Mouse (Mus musculus): ENCODE measurements at regions not wholly inside any gene's neighbourhood (a gene's known extent, or its start where the extent isn't known, plus 50 kb on each side); places are given as distances from the start of the nearest gene placed in this dataset.
A peak's percentile ranks its signal among the peaks of the same experiment; 100 is the strongest.

GRCm38 (mm10) chr4:82196024-82196647, 509.4 kb downstream of the Nfib start:
- Histone ChIP-seq H3K9me3 (no peaks in the 10 kb centered on the region), H3K4me3 (replicated peaks) (peak overlapping the region; percentile 56), H3K36me3 (replicated peaks; ENCODE audit: low read length) (no peaks in the 10 kb centered on the region), H3K4me1 (peaks cover 37% of the 10 kb centered on the region), H3K27me3 (replicated peaks) (peaks cover 18% of the 10 kb centered on the region)
- no peak for TF ChIP-seq GATA1 (IDR thresholded peaks at IDR 0.05; ENCODE audit: borderline replicate concordance, low read length)
- TF ChIP-seq FLI1 (IDR thresholded peaks at IDR 0.05; ENCODE audit: low read length): no peak

GRCm38 (mm10) chr4:82193905-82194304, 511.6 kb downstream of the Nfib start:
- no peaks in the 10 kb centered on the region for H3K9me3 ChIP-seq
- no peaks in the 10 kb centered on the region for H3K36me3 ChIP-seq (replicated peaks; ENCODE audit: low read length)
- H3K4me3 ChIP-seq (replicated peaks): no peak overlapping the region
- TF ChIP-seq FLI1 (IDR thresholded peaks at IDR 0.05; ENCODE audit: low read length) (no peak), GATA1 (IDR thresholded peaks at IDR 0.05; ENCODE audit: borderline replicate concordance, low read length) (no peak)
- peaks cover 11% of the 10 kb centered on the region for H3K27me3 ChIP-seq (replicated peaks)
- H3K4me1 ChIP-seq: peaks cover 26% of the 10 kb centered on the region

- Histone ChIP-seq H3K4me3 (replicated peaks) (no peak overlapping the region), H3K27me3 (replicated peaks) (no peaks in the 10 kb centered on the region), H3K9me3 (peaks cover 7% of the 10 kb centered on the region), H3K36me3 (replicated peaks; ENCODE audit: low read length) (no peaks in the 10 kb centered on the region), H3K4me1 (no peaks in the 10 kb centered on the region; the same call in 1 of the 2 replicates)
- TF ChIP-seq FLI1 (IDR thresholded peaks at IDR 0.05; ENCODE audit: low read length) (no peak), GATA1 (IDR thresholded peaks at IDR 0.05; ENCODE audit: borderline replicate concordance, low read length) (no peak)
These were observed 518.7 kb downstream of the Nfib start for GRCm38 (mm10) chr4:82186892-82187291.

- Histone ChIP-seq H3K4me1 (no peaks in the 10 kb centered on the region; the same call in 1 of the 2 replicates), H3K36me3 (replicated peaks; ENCODE audit: low read length) (no peaks in the 10 kb centered on the region), H3K9me3 (peaks cover 10% of the 10 kb centered on the region), H3K27me3 (replicated peaks) (no peaks in the 10 kb centered on the region), H3K4me3 (replicated peaks) (no peak overlapping the region)
- TF ChIP-seq GATA1 (IDR thresholded peaks at IDR 0.05; ENCODE audit: borderline replicate concordance, low read length) (no peak), FLI1 (IDR thresholded peaks at IDR 0.05; ENCODE audit: low read length) (no peak)
These were observed 521.6 kb downstream of the Nfib start for GRCm38 (mm10) chr4:82183974-82184373.

GRCm38 (mm10) chr4:82178112-82178511, 527.4 kb downstream of the Nfib start:
- Histone ChIP-seq H3K9me3 (peaks cover 32% of the 10 kb centered on the region), H3K4me1 (no peaks in the 10 kb centered on the region; the same call in 1 of the 2 replicates), H3K27me3 (replicated peaks) (peaks cover 15% of the 10 kb centered on the region), H3K4me3 (replicated peaks) (no peak overlapping the region), H3K36me3 (replicated peaks; ENCODE audit: low read length) (no peaks in the 10 kb centered on the region)
- TF ChIP-seq FLI1 (IDR thresholded peaks at IDR 0.05; ENCODE audit: low read length) (no peak), GATA1 (IDR thresholded peaks at IDR 0.05; ENCODE audit: borderline replicate concordance, low read length) (no peak)

- H3K4me3 ChIP-seq (replicated peaks): no peak overlapping the region
- no peaks in the 10 kb centered on the region for H3K36me3 ChIP-seq (replicated peaks; ENCODE audit: low read length)
- TF ChIP-seq FLI1 (IDR thresholded peaks at IDR 0.05; ENCODE audit: low read length): no peak
- no peak for TF ChIP-seq GATA1 (IDR thresholded peaks at IDR 0.05; ENCODE audit: borderline replicate concordance, low read length)
- H3K27me3 ChIP-seq (replicated peaks): peaks cover 15% of the 10 kb centered on the region
- no peaks in the 10 kb centered on the region; the same call in 1 of the 2 replicates for H3K4me1 ChIP-seq
- peaks cover 23% of the 10 kb centered on the region for H3K9me3 ChIP-seq
These were observed 528.8 kb downstream of the Nfib start for GRCm38 (mm10) chr4:82176723-82177122.

GRCm38 (mm10) chr4:82173461-82174085, 532.0 kb downstream of the Nfib start:
- TF ChIP-seq FLI1 (IDR thresholded peaks at IDR 0.05; ENCODE audit: low read length) (no peak), GATA1 (IDR thresholded peaks at IDR 0.05; ENCODE audit: borderline replicate concordance, low read length) (no peak)
- no peaks in the 10 kb centered on the region for H3K36me3 ChIP-seq (replicated peaks; ENCODE audit: low read length)
- no peak overlapping the region for H3K4me3 ChIP-seq (replicated peaks)
- no peaks in the 10 kb centered on the region for H3K4me1 ChIP-seq
- H3K9me3 ChIP-seq: peaks cover 22% of the 10 kb centered on the region
- peaks cover 17% of the 10 kb centered on the region for H3K27me3 ChIP-seq (replicated peaks)

GRCm38 (mm10) chr4:82170930-82171329, 534.6 kb downstream of the Nfib start:
- H3K4me3 ChIP-seq (replicated peaks): no peak overlapping the region
- peaks cover 12% of the 10 kb centered on the region for H3K9me3 ChIP-seq
- H3K4me1 ChIP-seq: no peaks in the 10 kb centered on the region
- H3K27me3 ChIP-seq (replicated peaks): peaks cover 16% of the 10 kb centered on the region
- TF ChIP-seq FLI1 (IDR thresholded peaks at IDR 0.05; ENCODE audit: low read length) (no peak), GATA1 (IDR thresholded peaks at IDR 0.05; ENCODE audit: borderline replicate concordance, low read length) (no peak)
- no peaks in the 10 kb centered on the region for H3K36me3 ChIP-seq (replicated peaks; ENCODE audit: low read length)

- TF ChIP-seq FLI1 (IDR thresholded peaks at IDR 0.05; ENCODE audit: low read length) (no peak), GATA1 (IDR thresholded peaks at IDR 0.05; ENCODE audit: borderline replicate concordance, low read length) (no peak)
- Histone ChIP-seq H3K36me3 (replicated peaks; ENCODE audit: low read length) (no peaks in the 10 kb centered on the region), H3K9me3 (no peaks in the 10 kb centered on the region), H3K27me3 (replicated peaks) (peaks cover 3% of the 10 kb centered on the region), H3K4me3 (replicated peaks) (no peak overlapping the region), H3K4me1 (peaks cover 7% of the 10 kb centered on the region)
These were observed 537.5 kb downstream of the Nfib start for GRCm38 (mm10) chr4:82168032-82168431.

- no peak for TF ChIP-seq GATA1 (IDR thresholded peaks at IDR 0.05; ENCODE audit: borderline replicate concordance, low read length)
- no peak for TF ChIP-seq FLI1 (IDR thresholded peaks at IDR 0.05; ENCODE audit: low read length)
- Histone ChIP-seq H3K36me3 (replicated peaks; ENCODE audit: low read length) (no peaks in the 10 kb centered on the region), H3K9me3 (no peaks in the 10 kb centered on the region), H3K4me1 (peaks cover 10% of the 10 kb centered on the region), H3K4me3 (replicated peaks) (no peak overlapping the region), H3K27me3 (replicated peaks) (peaks cover 3% of the 10 kb centered on the region)
These were observed 538.2 kb downstream of the Nfib start for GRCm38 (mm10) chr4:82167396-82167795.
